Mouse (Mus musculus) layer of hippocampus, adult 9-10 months (tissue): ENCODE measurements at regions not wholly inside any gene's neighbourhood (a gene's known extent, or its start where the extent isn't known, plus 50 kb on each side); places are given as distances from the start of the nearest gene placed in this dataset.

Experiments used
- DNase-seq: peaks from one replicate; pipeline ENCODE4 v3.0.0; 2022; ENCODE audit warnings: low spot score

GRCm38 (mm10) chr7:124676854-124677515 lies 694.3 kb downstream of the Hs3st4 start:
- DNase-seq = no peak

GRCm38 (mm10) chr7:124680561-124680960 lies 697.9 kb downstream of the Hs3st4 start:
- DNase-seq = no peak

- DNase-seq = peak; percentile 71
These were observed 698.5 kb downstream of the Hs3st4 start for GRCm38 (mm10) chr7:124681212-124681611.

GRCm38 (mm10) chr7:124681820-124682219 lies 699.2 kb downstream of the Hs3st4 start:
- no peak for DNase-seq

GRCm38 (mm10) chr7:124685424-124685823 lies 702.8 kb downstream of the Hs3st4 start:
- no peak for DNase-seq

- DNase-seq = no peak
These were observed 721.6 kb downstream of the Hs3st4 start for GRCm38 (mm10) chr7:124704163-124704824.

GRCm38 (mm10) chr7:124707143-124707542 lies 724.5 kb downstream of the Hs3st4 start:
- DNase-seq = no peak

- peak; percentile 26 for DNase-seq
These were observed 726.3 kb downstream of the Hs3st4 start for GRCm38 (mm10) chr7:124708771-124709485.

- no peak for DNase-seq
These were observed 723.5 kb upstream of the Kdm8 start for GRCm38 (mm10) chr7:124720927-124721326.

- DNase-seq = no peak
These were observed 702.4 kb upstream of the Kdm8 start for GRCm38 (mm10) chr7:124742086-124742485.

GRCm38 (mm10) chr7:124746321-124746720 lies 698.2 kb upstream of the Kdm8 start:
- no peak for DNase-seq

- DNase-seq = no peak
These were observed 696.1 kb upstream of the Kdm8 start for GRCm38 (mm10) chr7:124748396-124748795.

- DNase-seq = no peak
These were observed 685.4 kb upstream of the Kdm8 start for GRCm38 (mm10) chr7:124759084-124759483.

GRCm38 (mm10) chr7:124777822-124778221 lies 666.7 kb upstream of the Kdm8 start:
- DNase-seq = no peak

- DNase-seq = no peak
These were observed 661.7 kb upstream of the Kdm8 start for GRCm38 (mm10) chr7:124782816-124783215.

- DNase-seq = no peak
These were observed 659.5 kb upstream of the Kdm8 start for GRCm38 (mm10) chr7:124784995-124785394.

- DNase-seq = no peak
These were observed 658.6 kb upstream of the Kdm8 start for GRCm38 (mm10) chr7:124785896-124786295.

- DNase-seq = peak; percentile 45
These were observed 655.7 kb upstream of the Kdm8 start for GRCm38 (mm10) chr7:124788781-124789180.

GRCm38 (mm10) chr7:124803101-124803500 lies 641.4 kb upstream of the Kdm8 start:
- DNase-seq = no peak

GRCm38 (mm10) chr7:124834692-124835091 lies 609.8 kb upstream of the Kdm8 start:
- no peak for DNase-seq

- no peak for DNase-seq
These were observed 607.9 kb upstream of the Kdm8 start for GRCm38 (mm10) chr7:124836531-124836930.

GRCm38 (mm10) chr7:124855056-124855455 lies 589.4 kb upstream of the Kdm8 start:
- DNase-seq = peak; percentile 21

- DNase-seq = no peak
These were observed 587.4 kb upstream of the Kdm8 start for GRCm38 (mm10) chr7:124857106-124857505.
